Mouse (Mus musculus) cerebellum, adult 2 months (tissue): ENCODE measurements at regions not wholly inside any gene's neighbourhood (a gene's known extent, or its start where the extent isn't known, plus 50 kb on each side); places are given as distances from the start of the nearest gene placed in this dataset.

Experiments used
- DNase-seq, 2 experiments: peaks; one replicate each; pipeline ENCODE4 v3.0.0; 2021
- H3K27ac ChIP-seq: fragments of 200-500 bp; 2 replicates; pipeline ENCODE4 v1.5.1; 2012; ENCODE audit warnings: low read length, control low read depth, inconsistent platforms; ENCODE audit not compliant: insufficient read depth
- H3K27me3 ChIP-seq: fragments of 200-500 bp; 2 replicates; pipeline ENCODE4 v1.6.1; 2012; ENCODE audit warnings: inconsistent platforms, mild to moderate bottlenecking, low read length, moderate library complexity; ENCODE audit not compliant: control insufficient read depth, insufficient read depth
- H3K4me1 ChIP-seq: fragments of 200-500 bp; 2 replicates; pipeline ENCODE4 v1.6.1; 2011; ENCODE audit warnings: low read length; ENCODE audit not compliant: control insufficient read depth, insufficient read depth
- H3K4me3 ChIP-seq: fragments of 200-500 bp; replicated peaks from 2 replicates; pipeline ENCODE3; 2011; ENCODE audit warnings: mild to moderate bottlenecking, low read depth, low read length, control low read depth; ENCODE audit not compliant: insufficient read depth
- CTCF ChIP-seq: fragments of 200-500 bp; IDR thresholded peaks from 2 replicates; pipeline ENCODE4 v1.5.1; 2011; ENCODE audit warnings: low read depth, mild to moderate bottlenecking, control low read depth, low read length, moderate library complexity, borderline replicate concordance; ENCODE audit not compliant: insufficient read depth
- POLR2A ChIP-seq: fragments of 200-500 bp; IDR thresholded peaks from 2 replicates; pipeline ENCODE4 v1.6.1; 2011; ENCODE audit warnings: low read length, control low read depth, borderline replicate concordance; ENCODE audit not compliant: insufficient read depth
- WGBS: fragments of 180-500 bp; shearing (Covaris S2); methylation state at CpG from one replicate; pipeline ENCODE4 v1.1.7; 2018; 5-methylcytosine and 5-hydroxymethylcytosine counted together

- Histone ChIP-seq H3K27ac (no peak overlapping the region), H3K27me3 (no peaks in the 10 kb centered on the region), H3K4me1 (no peaks in the 10 kb centered on the region), H3K4me3 (no peak overlapping the region)
- no peak for TF ChIP-seq CTCF
- TF ChIP-seq POLR2A: no peak
- 74% methylated on average over 5 of the region's 5 CpGs for WGBS
- no peak for DNase-seq
Measured at GRCm38 (mm10) chr2:124953015-124953414, 114.9 kb upstream of the Slc24a5 start.

GRCm38 (mm10) chr2:124955843-124956242 is 112.1 kb upstream of the Slc24a5 start:
- Histone ChIP-seq H3K4me1 (no peaks in the 10 kb centered on the region), H3K27me3 (no peaks in the 10 kb centered on the region), H3K4me3 (no peak overlapping the region), H3K27ac (no peak overlapping the region)
- TF ChIP-seq POLR2A (no peak), CTCF (no peak)
- no peak for DNase-seq
- WGBS: 55% methylated on average over 7 of the region's 7 CpGs

- TF ChIP-seq CTCF (no peak), POLR2A (no peak)
- no peak overlapping the region for H3K4me3 ChIP-seq
- 91% methylated on average over 5 of the region's 5 CpGs for WGBS
Measured at GRCm38 (mm10) chr2:124959431-124959830, 108.5 kb upstream of the Slc24a5 start.

GRCm38 (mm10) chr2:124971826-124972749 is 95.8 kb upstream of the Slc24a5 start:
- Histone ChIP-seq H3K4me3 (no peak overlapping the region), H3K27me3 (no peaks in the 10 kb centered on the region), H3K4me1 (peaks cover 3% of the 10 kb centered on the region; the same call in 1 of the 2 replicates), H3K27ac (no peak overlapping the region)
- TF ChIP-seq CTCF: no peak
- TF ChIP-seq POLR2A: no peak
- DNase-seq: no peak
- 56% methylated on average over 17 of the region's 17 CpGs for WGBS

More at GRCm38 (mm10) chr2:124959431-124959830, 108.5 kb upstream of the Slc24a5 start:
- no peaks in the 10 kb centered on the region; the same call in 1 of the 2 replicates for H3K27me3 ChIP-seq
- no peak overlapping the region for H3K27ac ChIP-seq
- no peaks in the 10 kb centered on the region for H3K4me1 ChIP-seq
- no peak for DNase-seq

- no peak for DNase-seq
- peaks cover 3% of the 10 kb centered on the region; the same call in 1 of the 2 replicates for H3K4me1 ChIP-seq
- H3K4me3 ChIP-seq: no peak overlapping the region
- H3K27ac ChIP-seq: no peak overlapping the region
- no peaks in the 10 kb centered on the region for H3K27me3 ChIP-seq
- TF ChIP-seq POLR2A (no peak), CTCF (no peak)
- WGBS: 40% methylated on average over 3 of the region's 3 CpGs
Measured at GRCm38 (mm10) chr2:124975106-124975505, 92.8 kb upstream of the Slc24a5 start.

GRCm38 (mm10) chr2:124990976-124991375 is 76.9 kb upstream of the Slc24a5 start:
- H3K4me1 ChIP-seq: no peaks in the 10 kb centered on the region
- H3K27me3 ChIP-seq: no peaks in the 10 kb centered on the region
- TF ChIP-seq POLR2A (no peak), CTCF (no peak)
- no peak overlapping the region for H3K4me3 ChIP-seq
- DNase-seq: no peak
- H3K27ac ChIP-seq: no peak overlapping the region
- WGBS: 88% methylated on average over 2 of the region's 2 CpGs

- peak; percentile 65 to 91 for DNase-seq
- Histone ChIP-seq H3K27ac (peak overlapping the region; percentile 74), H3K27me3 (no peaks in the 10 kb centered on the region), H3K4me3 (no peak overlapping the region), H3K4me1 (peaks cover 13% of the 10 kb centered on the region)
- 14% methylated on average over 1 of the region's 1 CpGs for WGBS
- TF ChIP-seq CTCF (no peak), POLR2A (no peak)
Measured at GRCm38 (mm10) chr2:125015007-125015406, 52.9 kb upstream of the Slc24a5 start.

GRCm38 (mm10) chr2:125016946-125017345 is 51.0 kb upstream of the Slc24a5 start:
- Histone ChIP-seq H3K4me3 (no peak overlapping the region), H3K4me1 (peaks cover 13% of the 10 kb centered on the region), H3K27ac (no peak overlapping the region), H3K27me3 (no peaks in the 10 kb centered on the region)
- 86% methylated on average over 1 of the region's 1 CpGs for WGBS
- DNase-seq: no peak
- TF ChIP-seq CTCF (no peak), POLR2A (no peak)
